ENCODE assay signal across 15 mouse cellular contexts in the genomic region with DNA sequence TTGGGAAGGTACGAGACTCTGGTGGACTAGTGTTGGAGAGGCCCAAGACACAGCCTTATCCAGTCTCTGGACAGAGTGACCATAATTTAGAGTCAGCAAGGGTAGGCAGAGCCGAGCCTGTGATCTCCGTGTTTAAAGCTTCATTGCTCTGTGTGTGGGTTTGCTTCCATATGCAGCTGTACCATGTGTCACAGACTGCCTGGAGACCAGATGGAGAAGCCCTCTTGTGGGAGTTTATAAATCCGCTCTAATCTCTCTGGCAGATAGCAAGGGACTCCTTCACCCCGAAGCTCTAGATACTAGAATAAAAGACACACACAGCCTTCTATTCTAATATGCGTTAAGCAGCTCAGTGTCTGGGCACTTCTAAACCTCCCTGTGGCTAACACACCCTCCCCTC. TPM values are rescaled to one million over a fixed set of nuclear protein-coding genes. Genes with fewer than 3 reads are reported as not detected.
A peak's percentile ranks its signal among the peaks of the same experiment; 100 is the strongest.
DNase-seq lines count a peak whose midpoint lies in the region; ATAC-seq lines count a peak whose summit lies in the region.
"Had no signal": no experiment of that assay in that cellular context is flagged by ENCODE, and none has a peak within 500 bp of the region (broad histone marks: within the 10 kb centered on the region; RNA-seq: fewer than 3 reads in every experiment).

No protein-coding gene starts in this region.

- H3K27me3 ChIP-seq in embryonic facial prominence, embryonic 13.5 days, result no peaks in the 10 kb centered on the region
- no peaks in the 10 kb centered on the region for H3K27me3 ChIP-seq in hindbrain, embryonic 16.5 days (replicated peaks; ENCODE audit: control insufficient read depth, insufficient read depth, low read length)
- H3K27me3 ChIP-seq in midbrain, embryonic 13.5 days, result no peaks in the 10 kb centered on the region
- H3K27me3 ChIP-seq: lung, embryonic 15.5 days had no signal

- H3K9me3 ChIP-seq in embryonic facial prominence, embryonic 13.5 days, result no peaks in the 10 kb centered on the region
- no peaks in the 10 kb centered on the region for H3K9me3 ChIP-seq in hindbrain, embryonic 16.5 days (ENCODE audit: control insufficient read depth, low read length)
- no peaks in the 10 kb centered on the region for H3K9me3 ChIP-seq in midbrain, embryonic 13.5 days
- H3K9me3 ChIP-seq: lung, embryonic 15.5 days had no signal

- no peak overlapping the region for H3K4me3 ChIP-seq in embryonic facial prominence, embryonic 13.5 days
- H3K4me3 ChIP-seq in hindbrain, embryonic 16.5 days (ENCODE audit: low read length), result no peak overlapping the region
- H3K4me3 ChIP-seq in midbrain, embryonic 13.5 days (replicated peaks), result no peak overlapping the region
- H3K4me3 ChIP-seq: lung, embryonic 15.5 days had no signal

- DNase-seq in layer of hippocampus, adult 18-20 months (ENCODE audit: low spot score in 2 of 2), result peak; percentile 52 to 80
- DNase-seq in layer of hippocampus, postnatal 10 days (ENCODE audit: low spot score in 2 of 2), result no peak
- DNase-seq in adrenal gland, postnatal 25 days, result no peak
- no peak for DNase-seq in kidney, adult 8-10 months
- no peak for DNase-seq in cerebellum, adult 18-20 months
- DNase-seq: cerebellum, postnatal 36 days; gastrocnemius, postnatal 36 days; heart, postnatal 10 days had no signal

- H3K27ac ChIP-seq in embryonic facial prominence, embryonic 13.5 days, result 0 out of 2 replicates have a peak overlapping the region, but pooled peaks have one; percentile 39
- 0 out of 2 replicates have a peak overlapping the region, but pooled peaks have one; percentile 30 for H3K27ac ChIP-seq in hindbrain, embryonic 16.5 days (ENCODE audit: low read depth, low read length)
- peak overlapping the region; percentile 63 for H3K27ac ChIP-seq in midbrain, embryonic 13.5 days
- H3K27ac ChIP-seq: lung, embryonic 15.5 days had no signal

- H3K4me1 ChIP-seq in embryonic facial prominence, embryonic 13.5 days, result no peaks in the 10 kb centered on the region
- H3K4me1 ChIP-seq in hindbrain, embryonic 16.5 days (ENCODE audit: control insufficient read depth, insufficient read depth, low read depth, low read length), result no peaks in the 10 kb centered on the region
- H3K4me1 ChIP-seq in midbrain, embryonic 13.5 days (replicated peaks), result peaks cover 20% of the 10 kb centered on the region

- no peak overlapping the region for H3K9ac ChIP-seq in embryonic facial prominence, embryonic 13.5 days
- no peak overlapping the region for H3K9ac ChIP-seq in hindbrain, embryonic 16.5 days (ENCODE audit: low read depth, low read length)
- no peak overlapping the region for H3K9ac ChIP-seq in midbrain, embryonic 13.5 days (replicated peaks)
- H3K9ac ChIP-seq: lung, embryonic 15.5 days had no signal

- no peak for ATAC-seq in embryonic facial prominence, embryonic 13.5 days (ENCODE audit: insufficient number of reproducible peaks, insufficient read depth, low FRiP score, low TSS enrichment, low read depth)
- ATAC-seq in hindbrain, embryonic 16.5 days, result peak; percentile 65; the same call in 1 of the 2 replicates
- ATAC-seq in midbrain, embryonic 13.5 days, result peak; percentile 63

- peaks cover 63% of the 10 kb centered on the region for H3K36me3 ChIP-seq in embryonic facial prominence, embryonic 13.5 days
- H3K36me3 ChIP-seq in hindbrain, embryonic 16.5 days (ENCODE audit: control insufficient read depth, insufficient read depth, low read length), result peaks cover 14% of the 10 kb centered on the region
- peaks cover 40% of the 10 kb centered on the region for H3K36me3 ChIP-seq in midbrain, embryonic 13.5 days

- H3K4me2 ChIP-seq in embryonic facial prominence, embryonic 13.5 days, result no peak overlapping the region
- no peak overlapping the region for H3K4me2 ChIP-seq in hindbrain, embryonic 16.5 days (ENCODE audit: low read length)
- no peak overlapping the region for H3K4me2 ChIP-seq in midbrain, embryonic 13.5 days (replicated peaks)
- H3K4me2 ChIP-seq: lung, embryonic 15.5 days had no signal

- 66% methylated on average over 6 of the region's 6 CpGs for WGBS in embryonic facial prominence, embryonic 13.5 days
- 59% methylated on average over 6 of the region's 6 CpGs for WGBS in hindbrain, embryonic 16.5 days
- WGBS in midbrain, embryonic 13.5 days, result 49% methylated on average over 6 of the region's 6 CpGs

RNA-seq across cellular contexts. Expression of gene Padi6, which starts 17.7 kb away (rescaled TPM):
- under 1 TPM in 1 of 2 experiments, not detected in 1; 0.12 TPM for total RNA-seq in layer of hippocampus, adult 18-20 months (2021)
- total RNA-seq in layer of hippocampus, postnatal 10 days (2021), result under 1 TPM; 0.21 to 0.69 TPM
- polyA plus RNA-seq in embryonic facial prominence, embryonic 13.5 days (2015; fragmentation: Nextera tagmentation; extraction: Ambion mirVana), result not detected in 2 replicates
- 0.06 TPM in 1 of 2 replicates, not detected in the other for polyA plus RNA-seq in hindbrain, embryonic 16.5 days (2015; fragmentation: Nextera tagmentation; extraction: Ambion mirVana)
- 0.08 TPM in 1 of 2 replicates, not detected in the other for polyA plus RNA-seq in midbrain, embryonic 13.5 days (2015; fragmentation: Nextera tagmentation; extraction: Ambion mirVana)
- total RNA-seq in adrenal gland, postnatal 25 days (2021), result 0.15 TPM in 1 of 2 replicates, not detected in the other
- total RNA-seq: gastrocnemius, postnatal 36 days; heart, postnatal 10 days; monocyte, adult 5-6 weeks had no signal
- polyA plus RNA-seq: kidney, embryonic 14.5 days had no signal

RNA-seq across cellular contexts. Expression of gene Rcc2, which starts 24.4 kb away (rescaled TPM):
- 10 to 100 TPM; 94.5 to 95.9 TPM for total RNA-seq in layer of hippocampus, adult 18-20 months (2021)
- total RNA-seq in layer of hippocampus, postnatal 10 days (2021), result 10 to 100 TPM; 64.7 to 68.5 TPM
- polyA plus RNA-seq in embryonic facial prominence, embryonic 13.5 days (2015; fragmentation: Nextera tagmentation; extraction: Ambion mirVana), result 43.5 and 44.2 TPM in 2 replicates
- 7.7 and 9.5 TPM in 2 replicates for polyA plus RNA-seq in hindbrain, embryonic 16.5 days (2015; fragmentation: Nextera tagmentation; extraction: Ambion mirVana)
- polyA plus RNA-seq in midbrain, embryonic 13.5 days (2015; fragmentation: Nextera tagmentation; extraction: Ambion mirVana), result 23.6 and 26.3 TPM in 2 replicates
- 82.0 and 87.5 TPM in 2 replicates for total RNA-seq in adrenal gland, postnatal 25 days (2021)

RNA-seq across cellular contexts. Expression of gene Padi4, which starts 49.3 kb away (rescaled TPM):
- not detected for total RNA-seq in layer of hippocampus, adult 18-20 months (2021)
- total RNA-seq in layer of hippocampus, postnatal 10 days (2021), result not detected
- 0.15 TPM in 1 of 2 replicates, not detected in the other for polyA plus RNA-seq in embryonic facial prominence, embryonic 13.5 days (2015; fragmentation: Nextera tagmentation; extraction: Ambion mirVana)
- 0.14 TPM in 1 of 2 replicates, not detected in the other for polyA plus RNA-seq in hindbrain, embryonic 16.5 days (2015; fragmentation: Nextera tagmentation; extraction: Ambion mirVana)
- polyA plus RNA-seq in midbrain, embryonic 13.5 days (2015; fragmentation: Nextera tagmentation; extraction: Ambion mirVana), result 0.19 TPM in 2 replicates
- total RNA-seq in adrenal gland, postnatal 25 days (2021), result 0.76 TPM in 1 of 2 replicates, not detected in the other
- total RNA-seq: left cerebral cortex, postnatal 36 days had no signal

RNA-seq across cellular contexts. Expression of gene Arhgef10l, which starts 58.9 kb away (rescaled TPM):
- 10 to 100 TPM; 37.0 to 45.2 TPM for total RNA-seq in layer of hippocampus, adult 18-20 months (2021)
- 10 to 100 TPM; 45.5 to 60.7 TPM for total RNA-seq in layer of hippocampus, postnatal 10 days (2021)
- polyA plus RNA-seq in embryonic facial prominence, embryonic 13.5 days (2015; fragmentation: Nextera tagmentation; extraction: Ambion mirVana), result 11.5 and 11.6 TPM in 2 replicates
- polyA plus RNA-seq in hindbrain, embryonic 16.5 days (2015; fragmentation: Nextera tagmentation; extraction: Ambion mirVana), result 20.7 and 24.5 TPM in 2 replicates
- polyA plus RNA-seq in midbrain, embryonic 13.5 days (2015; fragmentation: Nextera tagmentation; extraction: Ambion mirVana), result 27.7 and 28.3 TPM in 2 replicates
- 10.0 and 16.6 TPM in 2 replicates for total RNA-seq in adrenal gland, postnatal 25 days (2021)

Comparison
In these comparisons a context has a peak if more than half of its experiments do, and no peak if none do; other contexts are left out.
1. DNase-seq: peak in layer of hippocampus, adult 18-20 months (2 of 2); none in layer of hippocampus, postnatal 10 days (0 of 2), adrenal gland, postnatal 25 days (single experiment), kidney, adult 8-10 months (0 of 2) and cerebellum, adult 18-20 months (0 of 2).
2. Peak in every context shown above with its lines, with median percentiles within 50 percentile points of each other: H3K27ac ChIP-seq.